Mouse (Mus musculus) right cerebral cortex, postnatal 36 days (tissue): ENCODE measurements around the gene Ptrh1.

Source experiments
- DNase-seq, 2 experiments: peaks; one replicate each; pipeline ENCODE4 v3.0.0; 2022; ENCODE audit warnings: low spot score in 2 of 2, mixed read lengths in 1 of 2

Gene Ptrh1

DNA sequence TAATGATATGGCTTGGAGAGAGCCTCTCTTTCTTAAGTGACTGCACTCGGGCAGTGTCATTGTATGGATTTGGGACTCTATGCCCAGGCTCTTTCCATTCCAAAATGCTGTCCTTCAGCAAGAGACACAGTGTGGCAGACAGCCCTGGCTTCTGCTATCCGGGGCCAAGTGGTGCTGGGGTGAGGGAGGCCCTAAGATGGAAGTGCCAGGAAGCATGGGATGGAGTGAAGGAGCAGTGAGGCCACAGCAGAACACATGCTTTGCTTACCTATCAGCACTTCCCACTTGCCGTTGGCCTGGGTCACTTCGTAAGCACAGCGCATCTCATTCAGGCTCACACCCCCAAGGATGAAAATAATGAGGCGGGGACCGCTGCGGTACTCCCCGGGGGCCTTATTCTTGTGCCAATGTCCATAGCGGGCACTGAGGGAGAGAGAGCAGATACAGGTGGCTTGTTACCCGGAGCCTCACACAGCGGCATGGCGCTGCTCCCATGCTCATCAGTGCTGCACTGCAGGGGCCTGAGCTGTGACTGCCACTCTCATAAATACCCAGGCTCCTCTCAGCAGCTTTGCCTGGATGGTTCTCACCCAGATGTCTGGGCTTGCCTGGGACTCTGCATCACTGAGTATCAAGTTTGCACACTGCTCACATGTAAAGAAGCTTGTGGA is 20.3 kb downstream of the Ptrh1 start:
- DNase-seq = no peak

DNA sequence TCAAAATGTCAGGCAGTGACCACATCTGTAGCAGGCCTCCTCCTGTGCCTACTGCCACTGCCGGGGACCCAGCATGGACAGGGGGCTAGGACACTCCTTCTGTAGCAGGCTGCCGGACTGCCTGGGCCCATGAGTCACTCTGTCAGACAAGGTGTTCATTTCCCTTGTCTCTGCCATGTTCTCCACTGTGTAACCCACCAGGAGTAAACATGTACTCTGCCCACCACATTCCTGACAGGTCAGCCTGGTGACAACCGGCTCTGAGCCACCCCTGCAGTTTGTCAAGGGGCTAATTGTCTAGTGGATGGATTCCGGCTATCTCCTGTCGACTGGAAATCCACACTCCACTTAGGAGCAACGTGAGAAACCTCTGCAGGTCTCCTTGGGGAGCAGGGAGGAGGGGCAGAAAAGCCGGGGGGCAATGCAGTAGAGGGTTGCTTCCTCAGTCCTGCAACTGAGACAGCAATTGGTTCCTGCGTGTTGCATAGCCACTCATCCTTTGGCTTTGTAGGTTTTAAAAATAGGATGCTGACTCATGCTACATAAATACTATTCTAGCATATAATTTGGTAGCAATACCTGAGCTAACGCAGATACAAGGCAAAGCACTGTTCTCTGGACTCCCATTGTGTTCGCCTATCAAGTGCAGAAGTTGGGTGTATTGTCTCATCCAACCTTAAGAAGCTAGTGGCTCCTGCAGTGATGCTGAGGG is 22.8 kb downstream of the Ptrh1 start:
- DNase-seq = no peak

DNA sequence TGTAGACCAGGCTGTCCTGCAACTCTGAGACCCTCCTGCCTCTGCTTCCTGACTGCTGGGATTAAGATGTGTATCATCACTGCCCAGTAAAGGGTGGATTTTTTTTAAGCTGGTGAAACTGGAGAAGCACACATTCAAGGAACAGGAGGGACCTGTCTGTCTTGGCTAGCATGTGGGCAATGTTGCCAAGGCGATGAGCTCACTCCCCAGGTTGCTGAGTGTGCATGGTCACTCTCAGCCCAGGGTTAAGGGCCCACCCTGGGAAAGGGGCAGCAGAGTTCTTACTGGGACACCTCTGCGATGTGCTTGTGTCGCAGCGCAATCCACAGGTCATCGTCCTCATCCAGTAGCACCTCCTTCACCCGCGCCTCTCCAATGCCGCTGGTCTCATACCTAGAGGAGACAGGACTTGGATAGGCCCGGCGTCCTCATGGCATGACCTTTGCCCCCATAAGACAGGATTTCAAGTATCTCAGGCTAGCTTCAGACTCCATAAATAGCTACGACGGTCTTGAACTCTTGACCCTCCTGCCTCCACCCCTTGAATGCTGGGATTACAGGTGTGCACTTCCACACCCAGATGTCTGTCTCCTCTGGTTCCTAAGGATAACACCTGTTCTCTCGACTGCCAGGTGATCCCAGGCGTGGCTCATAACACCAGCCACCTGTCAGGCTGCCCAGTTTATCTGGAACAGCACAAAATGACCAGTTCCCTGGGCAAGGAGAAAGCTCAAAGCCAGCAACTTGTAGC is 33.4 kb downstream of the Ptrh1 start:
- DNase-seq = no peak

DNA sequence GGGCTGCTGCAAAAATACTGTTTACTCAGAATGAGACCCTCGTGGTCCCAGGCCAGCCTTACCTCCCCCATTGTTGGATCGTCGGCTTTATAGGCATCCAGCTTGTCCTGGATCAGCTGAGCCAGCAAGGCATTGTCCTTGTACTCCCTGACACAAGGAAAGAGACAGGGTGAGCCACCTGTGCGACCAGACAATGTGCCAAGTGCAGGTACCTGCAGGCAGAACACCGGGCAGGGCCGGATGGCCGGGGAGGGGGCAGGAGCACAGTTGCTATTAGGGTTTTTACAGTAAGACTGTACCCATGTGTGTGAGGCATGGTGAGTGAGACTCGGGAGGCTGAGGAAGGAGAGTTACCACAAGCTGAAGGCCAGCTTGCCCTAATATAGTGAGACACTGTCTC is 36.4 kb downstream of the Ptrh1 start:
- no peak for DNase-seq

DNA sequence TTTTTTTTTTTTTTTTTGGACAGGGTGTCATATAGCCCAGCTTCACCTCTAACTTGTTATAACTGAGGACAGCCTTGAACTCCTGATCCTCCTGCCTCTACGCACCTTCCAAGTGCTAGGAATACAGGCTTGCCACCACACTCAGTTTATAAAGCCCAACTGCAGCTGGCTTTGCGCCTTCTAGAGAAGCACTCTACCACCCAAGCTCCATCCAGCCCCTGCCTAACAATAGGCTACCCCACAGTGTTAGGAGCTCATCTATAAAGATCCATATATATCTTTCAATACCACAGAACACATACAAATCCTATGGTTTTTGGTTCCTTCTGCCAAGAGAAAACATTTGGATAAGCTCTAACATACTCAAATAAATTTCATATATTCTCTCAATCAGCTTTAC is 40.9 kb downstream of the Ptrh1 start:
- DNase-seq = no peak

DNA sequence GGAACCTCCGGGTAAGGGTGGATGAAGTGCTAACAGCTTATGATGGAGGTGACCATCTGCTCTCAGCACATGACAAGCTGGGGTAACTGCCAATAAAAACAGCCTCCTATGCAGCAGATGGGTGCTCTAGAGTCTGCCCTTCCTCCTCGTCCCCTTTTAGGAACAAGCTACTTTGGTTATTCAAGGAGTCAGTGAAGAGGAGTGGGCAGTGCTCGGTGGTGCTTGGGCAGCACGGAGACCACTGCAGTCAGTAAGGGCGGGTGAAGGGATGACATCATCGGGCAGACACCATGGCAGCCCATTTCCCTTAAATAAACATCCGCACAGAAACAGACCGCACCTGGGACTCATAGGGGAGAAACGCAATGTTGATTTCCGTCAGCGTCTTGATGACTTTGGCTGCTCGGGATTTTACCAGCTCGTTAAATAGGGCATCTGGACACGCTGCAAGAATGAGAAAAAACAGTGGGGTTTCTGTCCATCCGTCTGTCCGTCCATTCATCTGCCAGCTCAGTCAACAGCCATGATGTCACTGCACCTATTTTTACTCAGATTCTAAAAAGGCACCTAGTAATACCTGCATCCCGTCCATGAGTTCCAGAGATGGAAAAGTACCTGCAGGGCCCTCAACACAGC is 41.5 kb downstream of the Ptrh1 start:
- peak; percentile 55 to 78 for DNase-seq

DNA sequence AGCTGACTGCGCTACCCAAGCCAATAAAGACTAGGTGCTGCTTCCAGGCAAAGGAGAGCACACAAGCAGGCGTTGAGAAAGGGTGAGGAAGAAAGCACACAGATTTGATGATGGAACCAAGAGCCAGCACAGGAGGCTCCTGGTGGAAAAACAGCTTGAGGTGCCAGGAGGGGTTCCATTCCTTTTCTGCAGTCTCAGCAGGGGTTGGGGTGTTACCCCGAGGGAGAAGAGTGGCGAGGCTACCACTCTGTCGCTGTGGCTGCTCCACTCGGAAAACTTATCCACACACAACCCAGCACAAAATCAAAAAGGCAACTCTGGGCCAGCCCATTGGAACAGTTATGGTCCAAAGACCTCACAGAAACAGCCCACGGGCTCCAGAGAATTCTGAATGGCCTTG is 42.0 kb downstream of the Ptrh1 start:
- no peak for DNase-seq

DNA sequence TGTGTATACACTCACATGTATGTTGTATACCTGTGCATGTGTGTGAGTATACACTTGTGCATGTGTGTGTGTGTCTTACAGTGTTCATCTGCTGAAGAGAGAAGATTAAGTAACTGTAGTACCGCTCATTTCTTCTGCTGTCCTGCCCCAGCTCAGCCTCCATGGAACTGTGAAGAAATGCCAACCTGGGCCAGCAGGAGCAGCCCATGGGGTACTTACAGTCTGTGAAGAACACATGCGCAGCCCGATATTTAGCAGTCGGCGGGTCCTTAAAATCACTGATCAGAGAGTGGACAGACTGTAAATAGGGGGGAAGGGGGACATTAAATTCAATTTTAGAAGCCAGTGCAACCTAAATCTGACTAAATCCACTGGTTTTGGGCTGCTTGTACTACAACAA is 42.6 kb downstream of the Ptrh1 start:
- DNase-seq = no peak

DNA sequence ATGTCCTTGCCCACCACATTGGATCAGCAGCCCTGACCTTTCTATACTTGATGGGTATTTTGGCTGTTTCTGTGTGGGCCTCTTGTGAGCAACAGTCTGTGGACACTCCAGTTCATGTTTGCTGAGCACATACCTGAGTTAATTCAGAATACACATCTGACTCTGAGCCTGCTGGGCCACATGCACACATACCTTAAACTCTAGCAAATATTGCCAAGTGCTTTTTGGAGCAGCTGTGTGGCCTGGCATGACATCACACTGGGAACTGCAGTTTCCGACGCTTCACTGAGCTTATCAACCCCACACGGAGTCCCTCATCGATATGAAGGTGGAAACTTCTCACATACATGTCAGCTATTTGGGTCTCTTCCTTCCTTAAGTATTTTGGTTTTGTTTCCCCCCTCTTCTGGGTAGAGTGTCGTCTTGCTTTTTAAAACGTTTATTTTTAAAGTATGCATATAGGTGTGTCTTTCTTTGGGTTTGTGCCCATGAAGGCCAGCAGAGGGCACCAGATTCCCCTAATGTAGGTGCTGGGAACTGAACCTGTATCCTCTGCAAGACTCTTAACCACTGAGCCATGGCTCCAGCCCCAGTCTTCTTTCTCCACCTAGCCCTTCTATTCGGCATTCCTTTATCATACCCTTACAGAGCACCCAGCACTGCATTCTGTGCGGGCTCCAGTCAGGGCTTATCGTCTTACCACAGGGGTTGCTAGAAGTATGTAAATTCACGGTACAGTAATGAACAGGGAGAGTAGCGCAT is 45.6 kb downstream of the Ptrh1 start:
- DNase-seq = no peak

DNA sequence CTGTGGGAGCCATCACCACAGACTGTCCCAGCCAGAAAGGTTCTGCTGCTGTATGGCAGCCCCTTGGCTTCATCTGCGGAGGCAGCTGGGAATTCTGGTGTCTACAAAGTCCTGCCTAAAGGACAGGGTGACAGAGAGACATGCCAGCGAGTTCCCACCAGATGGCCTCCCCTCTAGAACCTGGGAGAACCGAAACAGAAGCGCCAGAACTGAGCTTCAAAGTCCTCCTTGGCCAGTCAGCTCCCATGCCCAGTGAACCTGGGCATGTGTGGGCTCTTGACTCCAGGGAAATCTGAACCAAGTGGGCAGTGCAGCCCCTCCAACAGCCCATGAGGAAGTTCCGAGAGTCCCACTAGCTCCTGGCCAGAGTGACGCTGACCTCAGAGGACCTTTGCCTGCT is 47.1 kb downstream of the Ptrh1 start:
- no peak for DNase-seq

DNA sequence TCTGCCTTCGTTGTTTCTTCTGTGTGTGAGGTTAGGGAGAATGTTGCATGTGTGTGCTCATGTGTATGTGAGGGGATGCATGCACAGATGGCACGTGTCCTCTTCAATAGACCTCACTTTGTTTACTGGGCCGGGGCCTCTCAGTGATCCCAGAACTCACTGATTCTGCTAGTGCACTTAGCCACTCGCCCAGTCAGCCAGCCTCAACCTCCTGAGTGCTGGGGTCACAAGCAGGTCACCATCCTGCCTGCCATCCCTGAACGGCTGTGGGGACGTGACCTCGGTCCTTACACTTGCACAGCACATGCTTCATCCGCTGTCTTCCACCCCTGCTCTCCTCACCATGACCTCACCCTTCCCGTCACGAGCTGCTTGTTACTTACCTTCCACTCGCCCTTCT is 47.6 kb downstream of the Ptrh1 start:
- no peak for DNase-seq

DNA sequence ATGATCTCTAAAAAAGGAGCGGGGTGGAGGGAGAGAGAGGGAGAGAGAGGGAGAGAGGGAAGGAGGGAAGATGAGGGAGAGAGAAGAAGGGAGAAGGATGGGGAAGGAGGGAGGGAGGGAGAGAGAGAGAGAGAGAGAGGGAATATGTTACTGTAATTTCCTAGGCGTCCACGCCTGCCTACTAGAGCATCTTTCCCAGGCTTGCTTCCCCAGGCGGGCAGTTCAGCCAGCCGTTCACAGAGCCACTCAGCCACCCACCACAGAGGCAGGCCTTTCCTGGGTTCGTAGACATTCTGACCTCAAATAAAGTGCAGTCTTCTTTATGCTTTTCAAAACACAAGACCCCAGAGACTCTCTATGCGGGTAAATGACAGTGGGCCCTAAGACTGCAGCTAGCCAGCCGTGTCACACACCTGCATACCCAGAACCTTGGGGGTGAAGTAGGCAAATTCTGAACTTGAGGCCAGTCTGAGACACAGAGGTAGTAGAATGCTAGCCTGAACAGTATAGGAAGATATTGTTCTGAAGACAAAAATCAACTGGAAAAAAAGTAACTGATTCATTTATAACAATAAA is 48.1 kb downstream of the Ptrh1 start:
- no peak for DNase-seq

DNA sequence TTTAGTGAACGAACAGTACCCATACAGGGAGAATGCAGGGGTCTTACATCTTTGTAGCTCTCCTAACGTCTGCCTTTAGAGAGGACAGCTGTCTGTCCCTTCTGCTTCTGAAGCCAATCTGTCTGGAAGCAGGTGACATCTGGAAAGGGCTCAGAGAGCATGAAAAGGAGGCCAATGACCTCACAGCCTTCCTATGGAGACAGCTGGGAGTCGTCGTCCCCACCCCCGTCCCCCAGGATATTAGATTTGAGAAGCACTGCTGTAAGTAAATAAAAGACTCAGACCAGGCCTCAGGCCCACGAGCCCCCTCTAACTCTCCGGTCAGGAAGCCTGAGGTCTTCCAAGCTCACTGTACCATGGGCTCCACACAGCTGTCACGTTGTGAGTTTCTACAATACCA is 48.6 kb downstream of the Ptrh1 start:
- no peak for DNase-seq

DNA sequence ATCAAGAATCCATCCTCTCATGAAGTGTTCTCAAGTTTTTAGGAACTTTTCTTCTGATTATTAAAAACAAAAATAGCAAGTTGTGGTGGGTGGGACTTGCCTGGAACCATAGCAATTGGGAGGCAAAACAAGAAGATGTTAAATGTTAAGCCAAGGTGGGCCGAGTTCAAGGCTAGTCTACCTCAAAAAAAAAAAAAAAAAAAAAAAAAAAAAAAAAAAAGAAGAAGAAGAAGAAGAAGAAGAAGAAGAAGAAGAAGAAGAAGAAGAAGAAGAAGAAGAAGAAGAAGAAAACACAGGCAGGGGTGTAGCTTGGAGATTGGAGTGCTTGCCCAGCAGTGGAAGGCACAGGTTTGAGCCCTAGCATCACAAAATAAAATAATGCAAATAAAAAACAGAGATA is 49.2 kb downstream of the Ptrh1 start:
- DNase-seq = no peak

DNA sequence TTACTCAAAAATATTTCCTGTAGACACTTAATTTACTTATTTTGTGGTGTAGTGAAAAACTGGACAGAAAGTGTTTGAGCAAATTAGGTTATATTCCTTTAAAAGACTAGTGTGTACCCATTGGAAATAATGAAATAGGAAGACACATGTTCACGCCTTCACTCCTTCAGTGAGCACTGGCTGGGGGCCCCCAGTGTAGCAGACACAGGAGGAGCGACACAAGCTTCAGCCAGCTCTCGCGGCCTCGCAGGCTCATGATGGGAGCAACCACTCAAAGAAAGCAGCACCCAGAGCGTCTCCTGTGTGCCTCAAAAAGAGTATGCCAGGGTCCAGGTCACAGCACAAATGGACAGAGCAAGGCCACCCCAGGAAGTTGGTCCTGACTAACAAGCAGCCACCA is 50.2 kb downstream of the Ptrh1 start:
- DNase-seq = no peak
